Mouse (Mus musculus) hindbrain, embryonic 15.5 days (tissue): ENCODE results near the gene Apopt1. TPM values are rescaled to one million over a fixed set of nuclear protein-coding genes. Genes with fewer than 3 reads are reported as not detected.

ENCODE experiments used
- ATAC-seq: fragments of 200-750 bp; cut with Nextera tagmentation; 2 replicates; pipeline ENCODE4 v1.8.0; 2017; ENCODE audit warnings: low read depth, moderate number of reproducible peaks, moderate TSS enrichment; ENCODE audit not compliant: low FRiP score
- H3K27ac ChIP-seq: fragments of 300-500 bp; sonication (generic); replicated peaks from 2 replicates; pipeline ENCODE4 v1.5.1; 2015; ENCODE audit warnings: mild to moderate bottlenecking, inconsistent platforms
- H3K27me3 ChIP-seq: fragments of 300-500 bp; sonication (generic); 2 replicates; pipeline ENCODE4 v1.6.1; 2015; ENCODE audit warnings: control low read depth, inconsistent platforms
- H3K36me3 ChIP-seq: fragments of 300-500 bp; sonication (generic); 2 replicates; pipeline ENCODE4 v1.6.1; 2015; ENCODE audit warnings: control low read depth, inconsistent platforms
- H3K4me1 ChIP-seq: fragments of 300-500 bp; sonication (generic); replicated peaks from 2 replicates; pipeline ENCODE4 v1.6.1; 2015; ENCODE audit warnings: control low read depth, inconsistent platforms
- H3K4me2 ChIP-seq: fragments of 300-500 bp; sonication (generic); 2 replicates; pipeline ENCODE4 v1.6.1; 2015; ENCODE audit warnings: moderate library complexity, mild to moderate bottlenecking, inconsistent platforms
- H3K4me3 ChIP-seq: fragments of 300-500 bp; sonication (generic); 2 replicates; pipeline ENCODE4 v1.5.1; 2015; ENCODE audit warnings: mild to moderate bottlenecking, inconsistent platforms
- H3K9ac ChIP-seq: fragments of 300-500 bp; sonication (generic); 2 replicates; pipeline ENCODE4 v1.6.1; 2015; ENCODE audit warnings: inconsistent platforms
- H3K9me3 ChIP-seq: fragments of 300-500 bp; sonication (generic); 2 replicates; pipeline ENCODE4 v1.6.1; 2016; ENCODE audit warnings: control low read depth, inconsistent platforms
- WGBS: fragments of 180-500 bp; shearing (Covaris S2); methylation state at CpG from one replicate; pipeline ENCODE4 v1.1.7; 2015; 5-methylcytosine and 5-hydroxymethylcytosine counted together
- polyA plus RNA-seq: library from polyadenylated mRNA; unstranded; fragments of >200 nt; fragmentation: Nextera tagmentation; extraction: Ambion mirVana; gene quantifications from 2 replicates; pipeline ENCODE4 v1.2.1, GENCODE M21; 2015

The Apopt1 gene
- polyA plus RNA-seq, 1 experiment from 2014 or later: 52.9 TPM

DNA sequence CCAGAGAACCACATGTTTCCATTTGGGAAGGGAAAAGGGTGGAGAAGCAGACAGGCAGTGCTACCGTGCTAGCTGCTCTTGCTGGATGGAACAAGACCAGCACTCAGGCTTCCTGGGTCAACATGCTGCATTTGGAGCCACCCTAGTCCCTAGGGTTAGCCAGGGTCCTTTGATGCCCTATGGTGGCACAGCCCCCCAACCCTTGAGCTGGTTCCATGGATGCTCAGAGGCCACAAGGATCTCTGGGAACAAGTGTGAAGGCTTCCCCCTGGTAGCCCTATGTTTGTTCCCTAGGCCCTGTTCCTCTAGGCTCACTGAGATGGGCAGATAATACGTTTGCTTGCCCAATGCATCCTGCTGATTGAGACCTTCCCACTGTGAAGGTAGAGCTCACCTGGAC is 42.2 kb downstream of the Apopt1 start:
- no peak for ATAC-seq

DNA sequence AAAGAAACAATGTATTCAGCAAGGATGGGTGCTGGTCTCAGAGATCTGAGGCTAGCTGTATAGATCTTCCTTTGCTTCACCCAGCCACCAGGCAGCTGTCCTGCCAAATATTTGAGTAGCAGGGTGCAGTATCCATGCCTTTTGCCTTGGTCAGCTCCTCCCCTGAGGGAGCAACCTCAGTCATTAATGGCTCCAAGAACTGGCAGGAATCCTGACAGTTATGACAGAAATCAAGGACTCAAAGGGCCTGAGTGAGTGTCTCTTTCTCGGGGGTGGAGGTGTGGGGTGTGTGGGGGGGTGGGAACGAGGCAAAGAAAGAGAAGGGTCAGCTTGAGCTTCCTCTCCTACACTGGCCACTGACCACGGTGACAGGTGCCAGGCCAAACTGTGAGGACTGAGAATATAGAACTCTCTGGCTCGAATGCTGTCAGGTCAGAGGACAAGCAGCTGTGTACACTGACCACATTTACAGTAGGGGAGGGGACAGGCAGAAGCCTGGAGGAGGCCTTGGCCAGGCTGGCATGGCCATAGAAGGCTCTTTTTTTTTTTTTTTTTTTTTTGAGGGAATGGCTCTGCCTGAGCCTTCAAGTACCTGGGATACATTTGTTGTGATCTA is 43.1 kb downstream of the Apopt1 start:
- Histone ChIP-seq H3K4me2 (no peak overlapping the region), H3K4me3 (no peak overlapping the region), H3K27ac (no peak overlapping the region), H3K27me3 (no peaks in the 10 kb centered on the region), H3K4me1 (peaks cover 26% of the 10 kb centered on the region), H3K9me3 (no peaks in the 10 kb centered on the region), H3K36me3 (no peaks in the 10 kb centered on the region), H3K9ac (no peak overlapping the region)
- 62% methylated on average over 4 of the region's 4 CpGs for WGBS
- no peak for ATAC-seq

More for the DNA sequence above, 42.2 kb downstream of the Apopt1 start:
- no peak overlapping the region for H3K9ac ChIP-seq
- no peak overlapping the region for H3K4me2 ChIP-seq
- H3K27me3 ChIP-seq: no peaks in the 10 kb centered on the region
- H3K36me3 ChIP-seq: no peaks in the 10 kb centered on the region
- no peak overlapping the region for H3K4me3 ChIP-seq
- H3K9me3 ChIP-seq: no peaks in the 10 kb centered on the region
- whole genome bisulfite sequencing: 67% methylated on average over 2 of the region's 2 CpGs
- H3K4me1 ChIP-seq: peaks cover 17% of the 10 kb centered on the region
- no peak overlapping the region for H3K27ac ChIP-seq

DNA sequence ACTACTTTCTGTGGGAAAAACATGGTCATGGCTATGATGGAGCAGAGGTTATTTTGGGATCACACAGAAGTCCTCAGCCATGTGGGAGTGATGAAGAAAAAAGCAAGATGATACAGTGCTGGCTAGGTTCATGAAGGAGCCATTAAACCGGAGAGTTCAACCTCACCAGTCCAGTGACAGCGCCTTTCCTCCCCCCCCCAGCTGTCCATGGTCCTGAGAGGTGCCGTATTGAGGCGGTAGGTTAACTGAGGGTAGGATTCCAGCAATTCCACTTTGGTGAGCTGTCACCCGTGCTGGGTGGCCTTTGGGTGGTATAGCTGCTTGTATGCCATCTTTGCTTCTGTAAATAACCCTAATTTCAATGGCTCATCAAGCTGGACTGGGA is 43.6 kb downstream of the Apopt1 start:
- H3K4me1 ChIP-seq: peaks cover 31% of the 10 kb centered on the region
- no peak overlapping the region for H3K4me3 ChIP-seq
- no peaks in the 10 kb centered on the region for H3K27me3 ChIP-seq
- no peaks in the 10 kb centered on the region for H3K36me3 ChIP-seq
- ATAC-seq: no peak
- no peak overlapping the region for H3K4me2 ChIP-seq
- WGBS: 58% methylated on average over 5 of the region's 5 CpGs
- no peak overlapping the region for H3K27ac ChIP-seq
- no peaks in the 10 kb centered on the region for H3K9me3 ChIP-seq
- H3K9ac ChIP-seq: no peak overlapping the region

DNA sequence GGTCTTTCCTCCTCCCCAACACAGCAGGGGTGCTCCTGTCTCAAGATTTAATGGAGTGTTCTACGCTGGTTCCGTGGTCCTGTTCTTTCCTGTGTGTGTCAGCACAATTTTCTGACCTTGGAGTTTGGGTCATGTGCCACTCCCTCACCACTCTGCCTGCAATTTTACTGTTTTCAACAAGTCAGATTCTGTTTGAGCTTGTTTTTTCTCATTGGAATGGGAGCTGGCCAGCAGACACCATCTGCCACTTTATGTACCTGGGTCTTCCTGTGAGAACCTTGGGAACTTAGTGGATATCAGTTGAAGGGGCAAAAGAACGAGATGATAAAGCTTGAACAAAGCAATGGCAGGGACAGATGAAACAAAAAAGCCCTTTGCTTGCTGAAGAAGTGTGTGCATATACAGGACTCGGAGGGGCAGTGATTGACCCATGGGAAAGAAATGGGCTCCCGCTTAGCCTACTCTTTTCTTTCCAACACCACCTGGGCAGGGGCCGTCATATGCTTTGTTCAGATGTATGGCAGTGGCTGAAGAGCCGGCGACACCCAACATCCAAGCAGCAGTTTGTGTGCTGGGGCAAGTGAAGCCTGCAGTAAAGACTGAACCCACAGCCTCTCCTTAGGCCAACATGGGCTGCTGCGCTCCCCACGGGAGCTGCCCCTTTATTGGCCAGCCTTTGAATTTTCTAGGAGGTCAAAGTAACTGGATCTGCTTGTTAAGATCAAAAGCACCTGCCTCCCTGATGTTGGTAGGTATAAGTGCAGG is 44.7 kb downstream of the Apopt1 start:
- Histone ChIP-seq H3K4me1 (peaks cover 42% of the 10 kb centered on the region), H3K9me3 (no peaks in the 10 kb centered on the region), H3K36me3 (no peaks in the 10 kb centered on the region), H3K27ac (peak overlapping the region; percentile 97), H3K4me2 (peak overlapping the region; percentile 95), H3K9ac (peak overlapping the region; percentile 97), H3K4me3 (peak overlapping the region; percentile 88), H3K27me3 (no peaks in the 10 kb centered on the region)
- no peak for ATAC-seq
- 45% methylated on average over 10 of the region's 10 CpGs for WGBS

DNA sequence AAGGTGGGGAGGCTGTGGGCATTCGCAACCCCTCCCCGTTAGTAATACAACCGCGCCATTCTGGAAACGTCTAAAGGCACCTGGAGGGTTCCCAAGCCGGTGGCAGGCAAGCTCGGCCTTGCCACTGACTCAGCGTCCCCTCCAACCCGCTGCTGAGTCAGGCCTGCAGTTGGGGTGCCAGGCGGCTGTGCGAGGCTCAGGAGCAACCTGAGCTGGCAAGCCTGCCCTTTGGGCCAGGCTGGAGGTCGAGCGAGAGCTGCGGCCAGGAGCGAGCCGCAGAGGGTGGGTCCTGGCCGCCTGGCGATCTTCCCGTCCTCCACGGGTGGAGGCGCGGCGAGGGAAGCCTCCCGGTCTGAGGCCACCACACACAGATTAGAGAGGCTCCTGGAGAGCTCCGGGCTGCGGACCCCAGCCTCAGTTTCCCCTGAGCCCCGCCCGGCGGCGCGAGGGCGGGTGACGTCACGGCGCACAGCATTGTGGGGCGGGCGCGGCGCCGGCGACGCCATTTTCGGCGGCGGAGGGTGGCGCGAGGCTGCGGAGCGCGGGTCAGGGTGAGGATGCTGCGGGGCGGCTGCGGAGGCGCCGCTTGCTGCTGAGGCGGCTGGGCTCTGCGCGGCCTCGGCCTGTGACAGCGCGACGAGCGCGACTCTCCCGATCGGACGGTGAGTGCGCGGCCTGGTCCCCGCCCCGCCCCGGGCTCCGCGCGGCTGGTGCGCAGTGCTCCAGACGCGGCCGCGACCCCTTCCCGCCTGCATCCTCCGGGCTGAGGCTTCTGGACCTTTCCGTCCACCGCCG is 45.5 kb downstream of the Apopt1 start, which contains the start of gene Klc1:
Gene Klc1, plus strand, starts transcription at position 469 of the 795 bp plus-strand sequence.
- under 1% methylated on average over 58 of the region's 85 CpGs for WGBS
- Histone ChIP-seq H3K27me3 (no peaks in the 10 kb centered on the region), H3K4me3 (peak within 1 kb of the TSS; percentile 88), H3K4me1 (peaks cover 43% of the 10 kb centered on the region), H3K36me3 (no peaks in the 10 kb centered on the region), H3K9me3 (no peaks in the 10 kb centered on the region), H3K4me2 (peak within 1 kb of the TSS; percentile 95), H3K27ac (peak within 1 kb of the TSS; percentile 97), H3K9ac (peak within 1 kb of the TSS; percentile 97)
- peak; percentile 88 for ATAC-seq

DNA sequence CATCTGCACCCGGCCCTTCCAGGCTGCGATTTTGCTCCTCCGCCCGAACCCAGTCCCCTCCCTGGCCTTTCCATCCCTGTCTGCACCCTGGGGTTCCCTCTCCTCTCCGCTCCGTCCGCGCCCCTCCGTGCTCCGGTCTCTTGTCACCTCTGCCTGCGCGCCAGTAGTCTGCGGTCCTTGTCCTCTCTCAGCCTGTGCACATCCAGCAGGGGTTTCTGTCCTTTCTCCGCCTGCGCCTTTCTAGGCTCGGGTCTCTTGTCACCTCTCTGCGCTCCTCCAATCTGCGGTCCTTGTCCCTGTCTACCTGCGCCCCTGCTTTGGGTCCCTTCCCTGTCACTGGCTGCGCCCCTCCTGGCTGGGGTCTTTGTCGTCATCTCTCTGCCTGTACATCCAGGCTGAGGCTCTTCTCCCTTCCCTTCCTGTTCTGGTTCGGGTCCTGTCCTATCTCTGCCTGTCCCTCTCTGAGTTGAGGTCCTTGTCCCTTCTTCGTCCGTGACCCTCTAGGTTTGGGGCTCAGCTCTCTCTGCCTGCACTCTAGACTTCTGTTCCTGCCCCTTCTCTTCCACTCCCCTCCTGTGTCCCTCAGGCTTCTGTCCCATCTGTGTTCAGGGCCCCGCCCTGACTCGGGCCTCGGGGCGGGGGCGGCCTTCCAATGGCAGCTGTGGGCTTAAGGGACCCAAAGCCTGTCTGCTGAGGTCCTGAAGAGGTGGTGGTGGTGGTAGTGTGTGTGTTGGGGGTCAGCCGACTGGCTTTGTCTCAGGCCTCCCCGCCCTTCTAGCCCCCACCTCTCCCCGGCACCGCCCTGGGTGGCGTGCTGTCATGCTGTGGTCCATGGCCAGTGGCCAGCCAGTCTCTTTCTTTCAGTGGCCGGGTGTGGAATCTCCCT is 46.4 kb downstream of the Apopt1 start:
- no peaks in the 10 kb centered on the region for H3K36me3 ChIP-seq
- ATAC-seq: peak; percentile 63
- no peaks in the 10 kb centered on the region for H3K9me3 ChIP-seq
- under 1% methylated on average over 33 of the region's 35 CpGs for WGBS
- H3K9ac ChIP-seq: peak overlapping the region; percentile 97
- peak overlapping the region; percentile 97 for H3K27ac ChIP-seq
- H3K4me2 ChIP-seq: peak overlapping the region; percentile 95
- peak overlapping the region; percentile 88 for H3K4me3 ChIP-seq
- H3K27me3 ChIP-seq: no peaks in the 10 kb centered on the region
- H3K4me1 ChIP-seq: peaks cover 43% of the 10 kb centered on the region

DNA sequence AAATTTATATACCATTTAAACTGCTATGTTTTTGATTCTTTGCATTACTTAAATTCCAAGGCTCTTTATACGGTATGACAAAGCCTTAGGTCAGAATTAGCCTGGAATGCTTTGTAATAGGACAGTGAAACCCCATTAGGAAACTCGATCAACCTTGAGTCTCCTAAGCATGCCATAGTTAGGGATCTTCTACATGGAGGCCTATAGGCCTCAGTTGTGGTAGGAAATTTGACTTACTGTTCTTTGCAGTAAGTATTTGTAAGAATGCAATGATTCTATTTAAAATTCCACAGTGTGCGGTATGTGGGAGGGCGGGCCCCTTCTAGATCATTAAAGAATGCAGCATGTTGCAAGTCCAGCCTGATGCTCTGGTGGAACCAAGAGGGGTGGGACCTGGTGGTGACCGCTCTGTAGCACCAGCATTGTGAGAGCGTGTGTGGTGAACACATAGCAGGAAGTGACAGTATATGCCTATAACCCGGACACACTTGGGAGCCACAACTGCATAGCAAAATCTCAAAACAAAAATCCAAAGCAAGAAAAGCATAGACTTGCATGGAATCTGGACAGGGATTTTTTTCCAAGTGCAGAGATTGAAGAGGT is 47.3 kb downstream of the Apopt1 start:
- no peak for ATAC-seq
- Histone ChIP-seq H3K36me3 (no peaks in the 10 kb centered on the region), H3K4me3 (peak overlapping the region; percentile 88), H3K9ac (peak overlapping the region; percentile 97), H3K27me3 (no peaks in the 10 kb centered on the region), H3K4me1 (peaks cover 45% of the 10 kb centered on the region), H3K27ac (peak overlapping the region; percentile 97), H3K4me2 (peak overlapping the region; percentile 95), H3K9me3 (no peaks in the 10 kb centered on the region)
- WGBS: 70% methylated on average over 7 of the region's 7 CpGs

DNA sequence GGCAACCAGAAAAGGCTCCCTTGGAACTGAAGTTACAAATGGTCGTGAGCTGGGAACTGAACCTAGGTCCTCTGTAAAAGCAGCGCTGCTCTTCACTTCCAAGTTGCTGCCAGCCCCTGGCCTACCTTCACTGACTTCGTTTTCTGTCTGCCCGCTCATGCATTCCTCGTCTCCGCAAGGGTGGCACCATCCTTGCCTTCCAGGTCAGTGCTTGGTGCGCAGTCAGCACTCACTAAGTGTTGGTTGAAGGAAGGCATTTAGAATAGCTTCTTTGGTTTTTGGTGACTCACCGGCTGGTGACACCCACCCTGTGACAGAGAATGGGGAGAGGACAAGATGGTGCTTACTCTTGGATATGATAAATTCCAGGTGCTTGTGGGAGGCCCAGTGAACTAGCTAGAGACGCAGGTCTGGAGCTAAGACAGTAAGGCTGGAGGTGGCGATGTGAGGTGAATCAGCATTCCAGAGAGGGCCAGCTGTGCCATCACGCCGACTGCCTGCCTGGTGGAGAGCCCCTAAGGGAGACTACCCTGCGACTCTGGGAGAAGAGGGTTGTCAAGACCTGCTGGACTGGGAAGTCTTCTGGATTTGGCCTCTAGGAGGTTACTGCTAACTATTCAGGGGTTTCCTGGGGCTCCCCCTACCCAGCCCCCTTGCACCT is 49.7 kb downstream of the Apopt1 start:
- Histone ChIP-seq H3K27me3 (no peaks in the 10 kb centered on the region), H3K4me3 (no peak overlapping the region), H3K9me3 (no peaks in the 10 kb centered on the region), H3K9ac (no peak overlapping the region), H3K4me1 (peaks cover 60% of the 10 kb centered on the region), H3K27ac (no peak overlapping the region), H3K4me2 (no peak overlapping the region), H3K36me3 (no peaks in the 10 kb centered on the region)
- 91% methylated on average over 13 of the region's 13 CpGs for WGBS
- no peak for ATAC-seq

DNA sequence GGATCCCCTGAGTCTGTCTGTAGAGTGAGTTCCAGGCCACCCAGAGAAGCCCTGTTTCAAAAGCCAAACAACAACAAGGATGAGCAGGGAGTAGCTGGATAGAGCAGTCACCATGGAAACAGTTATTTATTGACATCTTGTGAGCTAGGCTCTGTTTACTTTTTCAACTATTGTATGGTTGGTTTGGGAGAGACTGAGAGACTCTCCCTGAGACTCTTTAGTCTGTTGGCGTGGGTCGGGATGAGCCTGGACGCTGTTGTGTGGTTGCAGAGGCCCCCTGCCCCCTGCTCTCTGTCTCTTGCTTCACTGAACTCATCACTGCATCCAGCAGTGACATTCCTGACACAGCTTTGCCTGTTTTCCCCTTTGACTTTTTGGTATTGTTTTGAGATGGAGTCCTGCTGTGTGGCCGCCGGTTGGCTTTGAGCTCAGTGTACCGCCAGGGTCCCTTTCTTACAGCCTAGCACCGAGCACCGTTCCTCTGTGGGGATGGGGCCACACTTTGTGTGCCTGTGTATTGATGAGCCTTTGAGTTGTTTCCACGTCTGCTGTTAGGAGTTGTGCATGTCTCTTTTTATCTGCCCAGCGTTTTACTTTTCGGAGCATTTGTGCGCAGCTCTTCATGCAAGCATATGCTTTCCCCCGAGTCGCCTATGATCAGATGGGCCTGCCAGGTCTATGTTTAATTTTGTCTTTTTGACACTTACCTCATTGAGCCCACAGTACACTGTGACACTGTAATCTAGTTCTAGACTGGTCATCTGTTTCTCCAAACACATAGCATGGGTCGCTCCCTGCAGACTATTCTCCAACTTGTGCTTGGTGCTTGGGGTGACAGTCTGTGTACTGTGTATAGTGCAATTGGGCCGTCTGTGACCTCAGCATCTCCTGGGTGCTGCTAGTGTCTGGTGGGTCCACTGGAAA is 53.5 kb downstream of the Apopt1 start:
- no peak overlapping the region for H3K4me3 ChIP-seq
- H3K27ac ChIP-seq: peak overlapping the region; percentile 32
- no peaks in the 10 kb centered on the region for H3K36me3 ChIP-seq
- WGBS: 15% methylated on average over 16 of the region's 16 CpGs
- H3K9ac ChIP-seq: no peak overlapping the region
- H3K9me3 ChIP-seq: no peaks in the 10 kb centered on the region
- H3K4me2 ChIP-seq: 0 out of 2 replicates have a peak overlapping the region, but pooled peaks have one; percentile 4
- ATAC-seq: no peak
- no peaks in the 10 kb centered on the region for H3K27me3 ChIP-seq
- H3K4me1 ChIP-seq: peaks cover 44% of the 10 kb centered on the region

DNA sequence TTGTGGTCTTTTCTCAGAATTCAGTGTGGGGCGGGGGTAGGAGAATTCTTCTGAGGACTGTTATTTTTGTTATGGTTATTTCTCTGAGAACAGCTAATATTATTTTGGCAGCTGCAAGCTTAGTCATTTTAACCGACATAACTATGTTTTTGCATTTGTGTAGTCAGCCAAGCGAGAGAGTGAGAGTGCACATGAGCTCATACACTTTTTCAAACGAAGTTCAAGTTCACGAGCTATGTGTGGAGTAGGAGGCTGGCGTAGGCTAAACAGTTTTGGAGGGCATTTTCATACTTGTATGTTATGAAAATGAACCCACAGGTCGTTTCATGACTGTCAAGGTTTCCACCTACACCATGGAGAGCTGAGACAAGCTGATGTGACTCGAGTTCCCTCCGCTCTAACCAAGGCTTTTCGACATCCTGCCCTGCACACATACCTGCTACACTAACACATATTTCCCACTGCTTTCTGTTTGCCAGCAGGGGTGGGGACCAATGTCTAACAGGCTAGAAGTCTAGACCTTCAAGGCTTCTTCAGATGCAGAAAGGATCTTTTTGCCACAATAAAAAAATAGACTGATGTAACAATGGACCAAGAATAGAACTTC is 55.4 kb downstream of the Apopt1 start:
- no peak overlapping the region for H3K4me2 ChIP-seq
- no peak for ATAC-seq
- H3K4me3 ChIP-seq: no peak overlapping the region
- H3K9ac ChIP-seq: no peak overlapping the region
- peaks cover 30% of the 10 kb centered on the region for H3K4me1 ChIP-seq
- H3K9me3 ChIP-seq: no peaks in the 10 kb centered on the region
- no peak overlapping the region for H3K27ac ChIP-seq
- no peaks in the 10 kb centered on the region for H3K27me3 ChIP-seq
- peaks cover 13% of the 10 kb centered on the region for H3K36me3 ChIP-seq
- WGBS: 89% methylated on average over 10 of the region's 10 CpGs
